Mouse (Mus musculus) lung, postnatal 36 days (tissue): Measurements from ENCODE around the gene Tmx4.

ENCODE experiments used
- DNase-seq: peaks from one replicate; pipeline ENCODE4 v3.0.0; 2022; ENCODE audit warnings: mixed read lengths

The Tmx4 gene

DNA sequence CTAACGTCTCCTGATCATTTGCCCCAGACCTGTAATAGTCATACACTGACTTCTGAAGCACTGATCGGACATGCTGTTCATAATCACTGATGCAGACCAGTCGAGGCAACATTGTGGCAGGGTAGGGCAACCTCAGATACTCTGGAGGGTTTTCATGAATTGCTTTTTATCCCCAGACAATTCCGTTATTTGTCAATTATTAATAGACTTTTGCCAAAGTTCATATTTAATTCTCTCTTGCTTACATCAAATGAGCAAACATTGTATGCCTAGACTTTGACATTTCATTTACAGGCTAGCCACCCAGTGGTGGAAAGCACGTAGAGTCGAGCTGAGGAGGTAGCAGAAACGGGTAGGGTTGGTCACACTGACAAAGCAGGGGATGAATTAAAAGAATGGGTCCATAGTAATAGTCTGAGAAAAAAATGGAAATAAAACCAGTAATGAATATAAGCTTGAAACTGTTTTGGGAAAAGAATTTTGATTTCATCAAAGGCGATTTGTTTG is 89.7 kb downstream of the Tmx4 start, which contains the start of gene Hao1:
Gene Hao1 (minus strand): TSS at position 148 of the 507 bp plus-strand sequence.
- no peak for DNase-seq

- DNase-seq = no peak
Measured at GRCm38 (mm10) chr2:134552358-134552757, 91.6 kb downstream of the Tmx4 start.

- peak; percentile 81 for DNase-seq
Measured at GRCm38 (mm10) chr2:134549770-134550169, 94.2 kb downstream of the Tmx4 start.

DNA sequence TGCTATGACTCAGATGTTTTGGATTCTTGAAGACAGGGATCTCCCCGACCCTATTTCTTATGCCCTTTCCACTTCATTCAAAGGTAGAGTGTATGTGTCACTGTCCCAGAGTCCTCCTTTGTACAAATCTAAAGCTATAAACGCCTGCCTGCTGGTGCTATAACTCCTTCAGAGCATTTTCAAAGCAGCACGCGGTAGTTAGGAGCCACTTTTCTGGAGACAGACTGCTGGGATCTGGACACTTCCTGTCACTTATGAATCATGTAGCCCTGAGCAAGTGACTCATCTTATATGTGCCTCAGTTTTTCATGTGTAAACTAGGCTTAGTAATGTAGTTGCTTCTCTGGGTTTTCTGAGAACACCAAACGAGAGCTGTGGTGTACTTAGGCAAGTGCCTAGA is 98.8 kb downstream of the Tmx4 start:
- no peak for DNase-seq

- DNase-seq = no peak
Measured at GRCm38 (mm10) chr2:134544321-134545065, 99.5 kb downstream of the Tmx4 start.
